Mouse (Mus musculus) hindbrain, embryonic 16.5 days (tissue): Measurements from ENCODE around the gene Klhl29. TPM values are rescaled to one million over a fixed set of nuclear protein-coding genes. Genes with fewer than 3 reads are reported as not detected.

ENCODE experiments used
- ATAC-seq: fragments of 200-750 bp; cut with Nextera tagmentation; 2 replicates; pipeline ENCODE4 v1.8.0; 2017; ENCODE audit warnings: moderate TSS enrichment, moderate library complexity
- H3K27ac ChIP-seq: fragments of 300-500 bp; sonication (generic); 2 replicates; pipeline ENCODE4 v1.5.1; 2014; ENCODE audit warnings: low read depth, mild to moderate bottlenecking, control low read depth, low read length, moderate library complexity
- H3K27me3 ChIP-seq: fragments of 300-500 bp; sonication (generic); replicated peaks from 2 replicates; pipeline ENCODE4 v1.6.1; 2014; ENCODE audit warnings: low read length; ENCODE audit not compliant: control insufficient read depth, insufficient read depth
- H3K36me3 ChIP-seq: fragments of 300-500 bp; sonication (generic); 2 replicates; pipeline ENCODE4 v1.6.1; 2014; ENCODE audit warnings: mild to moderate bottlenecking, low read length, moderate library complexity, mixed read lengths; ENCODE audit not compliant: control insufficient read depth, insufficient read depth
- H3K4me1 ChIP-seq: fragments of 300-500 bp; sonication (generic); 2 replicates; pipeline ENCODE4 v1.6.1; 2014; ENCODE audit warnings: low read depth, low read length; ENCODE audit not compliant: control insufficient read depth, insufficient read depth
- H3K4me2 ChIP-seq: fragments of 300-500 bp; sonication (generic); 2 replicates; pipeline ENCODE4 v1.6.1; 2014; ENCODE audit warnings: mild to moderate bottlenecking, low read length, control low read depth, moderate library complexity
- H3K4me3 ChIP-seq: fragments of 300-500 bp; sonication (generic); 2 replicates; pipeline ENCODE4 v1.5.1; 2014; ENCODE audit warnings: mild to moderate bottlenecking, low read length, control low read depth, moderate library complexity
- H3K9ac ChIP-seq: fragments of 300-500 bp; sonication (generic); 2 replicates; pipeline ENCODE4 v1.6.1; 2014; ENCODE audit warnings: low read depth, mild to moderate bottlenecking, control low read depth, low read length, moderate library complexity
- H3K9me3 ChIP-seq: fragments of 300-500 bp; sonication (generic); 2 replicates; pipeline ENCODE4 v1.6.1; 2014; ENCODE audit warnings: mild to moderate bottlenecking, low read length, moderate library complexity; ENCODE audit not compliant: control insufficient read depth
- WGBS: fragments of 180-500 bp; shearing (Covaris S2); extraction: QIAGEN DNeasy Blood & Tissue Kit; methylation state at CpG from one replicate; pipeline ENCODE4 v1.1.7; 2014; 5-methylcytosine and 5-hydroxymethylcytosine counted together
- polyA plus RNA-seq: library from polyadenylated mRNA; unstranded; fragments of >200 nt; fragmentation: Nextera tagmentation; extraction: Ambion mirVana; gene quantifications from 2 replicates; pipeline ENCODE4 v1.2.1, GENCODE M21; 2015

Gene Klhl29
- polyA plus RNA-seq, 1 experiment from 2014 or later, result 2.3 TPM

- Histone ChIP-seq H3K36me3 (no peaks in the 10 kb centered on the region), H3K4me3 (no peak overlapping the region), H3K9ac (no peak overlapping the region), H3K9me3 (no peaks in the 10 kb centered on the region), H3K4me1 (peaks cover 28% of the 10 kb centered on the region), H3K27me3 (no peaks in the 10 kb centered on the region), H3K27ac (no peak overlapping the region), H3K4me2 (no peak overlapping the region)
- ATAC-seq, result peak; percentile 40; the same call in 1 of the 2 replicates
- WGBS, result 14% methylated on average over 9 of the region's 9 CpGs
Measured at GRCm38 (mm10) chr12:5255079-5255478, 120.4 kb downstream of the Klhl29 start.

GRCm38 (mm10) chr12:5254246-5254982 lies 121.1 kb downstream of the Klhl29 start:
- no peak for ATAC-seq
- Histone ChIP-seq H3K9me3 (no peaks in the 10 kb centered on the region), H3K9ac (no peak overlapping the region), H3K4me3 (no peak overlapping the region), H3K4me1 (peaks cover 29% of the 10 kb centered on the region), H3K27me3 (no peaks in the 10 kb centered on the region), H3K36me3 (no peaks in the 10 kb centered on the region), H3K27ac (no peak overlapping the region), H3K4me2 (no peak overlapping the region)
- 63% methylated on average over 4 of the region's 4 CpGs for WGBS

- peak overlapping the region; percentile 37; the same call in 1 of the 2 replicates for H3K27ac ChIP-seq
- no peaks in the 10 kb centered on the region for H3K36me3 ChIP-seq
- ATAC-seq, result peak; percentile 69
- H3K4me1 ChIP-seq, result peaks cover 29% of the 10 kb centered on the region
- WGBS, result 46% methylated on average over 10 of the region's 10 CpGs
- H3K9ac ChIP-seq, result no peak overlapping the region
- H3K4me2 ChIP-seq, result no peak overlapping the region
- no peak overlapping the region for H3K4me3 ChIP-seq
- no peaks in the 10 kb centered on the region for H3K9me3 ChIP-seq
- no peaks in the 10 kb centered on the region for H3K27me3 ChIP-seq
Measured at GRCm38 (mm10) chr12:5253289-5254005, 122.0 kb downstream of the Klhl29 start.

- H3K27ac ChIP-seq, result 0 out of 2 replicates have a peak overlapping the region, but pooled peaks have one; percentile 37
- ATAC-seq, result no peak
- no peak overlapping the region for H3K4me3 ChIP-seq
- no peaks in the 10 kb centered on the region for H3K27me3 ChIP-seq
- H3K4me2 ChIP-seq, result no peak overlapping the region
- H3K9ac ChIP-seq, result no peak overlapping the region
- H3K4me1 ChIP-seq, result peaks cover 33% of the 10 kb centered on the region
- WGBS, result 60% methylated on average over 2 of the region's 2 CpGs
- no peaks in the 10 kb centered on the region for H3K9me3 ChIP-seq
- no peaks in the 10 kb centered on the region for H3K36me3 ChIP-seq
Measured at GRCm38 (mm10) chr12:5252569-5252968, 122.9 kb downstream of the Klhl29 start.

- H3K9me3 ChIP-seq, result no peaks in the 10 kb centered on the region
- H3K4me2 ChIP-seq, result no peak overlapping the region
- no peak overlapping the region for H3K27ac ChIP-seq
- peaks cover 43% of the 10 kb centered on the region for H3K4me1 ChIP-seq
- ATAC-seq, result no peak
- no peak overlapping the region for H3K4me3 ChIP-seq
- no peaks in the 10 kb centered on the region for H3K36me3 ChIP-seq
- H3K27me3 ChIP-seq, result no peaks in the 10 kb centered on the region
- 33% methylated on average over 7 of the region's 7 CpGs for WGBS
- H3K9ac ChIP-seq, result no peak overlapping the region
Measured at GRCm38 (mm10) chr12:5250042-5250441, 125.4 kb downstream of the Klhl29 start.

- Histone ChIP-seq H3K36me3 (no peaks in the 10 kb centered on the region), H3K4me3 (no peak overlapping the region), H3K4me2 (no peak overlapping the region), H3K9me3 (no peaks in the 10 kb centered on the region), H3K4me1 (peaks cover 34% of the 10 kb centered on the region), H3K27ac (no peak overlapping the region), H3K9ac (no peak overlapping the region), H3K27me3 (no peaks in the 10 kb centered on the region)
- ATAC-seq, result no peak
- WGBS, result 92% methylated on average over 13 of the region's 13 CpGs
Measured at GRCm38 (mm10) chr12:5249068-5249467, 126.4 kb downstream of the Klhl29 start.

GRCm38 (mm10) chr12:5247505-5247904 lies 128.0 kb downstream of the Klhl29 start:
- Histone ChIP-seq H3K4me2 (no peak overlapping the region), H3K9ac (no peak overlapping the region), H3K4me1 (peaks cover 28% of the 10 kb centered on the region), H3K36me3 (no peaks in the 10 kb centered on the region), H3K4me3 (no peak overlapping the region), H3K27ac (peak overlapping the region; percentile 25; the same call in 1 of the 2 replicates), H3K27me3 (no peaks in the 10 kb centered on the region), H3K9me3 (no peaks in the 10 kb centered on the region)
- WGBS, result 31% methylated on average over 6 of the region's 6 CpGs
- peak; percentile 32; the same call in 1 of the 2 replicates for ATAC-seq

GRCm38 (mm10) chr12:5246721-5247341 lies 128.7 kb downstream of the Klhl29 start:
- Histone ChIP-seq H3K27ac (peak overlapping the region; percentile 25), H3K27me3 (no peaks in the 10 kb centered on the region), H3K4me2 (no peak overlapping the region), H3K4me3 (no peak overlapping the region), H3K9me3 (no peaks in the 10 kb centered on the region), H3K4me1 (peaks cover 28% of the 10 kb centered on the region), H3K9ac (no peak overlapping the region), H3K36me3 (no peaks in the 10 kb centered on the region)
- WGBS, result 57% methylated on average over 15 of the region's 15 CpGs
- no peak for ATAC-seq

- ATAC-seq, result peak; percentile 9; the same call in 1 of the 2 replicates
- Histone ChIP-seq H3K36me3 (no peaks in the 10 kb centered on the region), H3K4me3 (no peak overlapping the region), H3K4me2 (no peak overlapping the region), H3K27me3 (no peaks in the 10 kb centered on the region), H3K4me1 (peaks cover 28% of the 10 kb centered on the region), H3K9me3 (no peaks in the 10 kb centered on the region), H3K9ac (no peak overlapping the region), H3K27ac (peak overlapping the region; percentile 25)
- 73% methylated on average over 9 of the region's 9 CpGs for WGBS
Measured at GRCm38 (mm10) chr12:5246193-5246621, 129.3 kb downstream of the Klhl29 start.
